Mouse (Mus musculus): Measurements from ENCODE around the gene Phactr2.

- TF ChIP-seq CTCF (conservative IDR thresholded peaks at IDR 0.05; ENCODE audit: insufficient read depth, insufficient read length, low read depth, low read length) (no peak), POLR2A (IDR thresholded peaks at IDR 0.05; ENCODE audit: low read depth, low read length) (no peak)
Measured at GRCm38 (mm10) chr10:13500473-13500872, 26.3 kb upstream of the Phactr2 start.

All from kidney, adult 2 months (tissue).